Mouse (Mus musculus) limb, embryonic 14.5 days (tissue): ENCODE results near the gene Atl3. TPM values are rescaled to one million over a fixed set of nuclear protein-coding genes. Genes with fewer than 3 reads are reported as not detected.
A peak's percentile ranks its signal among the peaks of the same experiment; 100 is the strongest.

Experiments
- ATAC-seq: fragments of 200-750 bp; cut with Nextera tagmentation; 2 replicates; pipeline ENCODE4 v1.8.0; 2017; ENCODE audit warnings: low read depth, moderate number of reproducible peaks, moderate TSS enrichment; ENCODE audit not compliant: low FRiP score
- DNase-seq: peaks from one replicate; pipeline ENCODE4 v3.0.0-alpha.2; 2015; ENCODE audit warnings: low spot score
- H3K27ac ChIP-seq: fragments of 300-500 bp; sonication (generic); replicated peaks from 2 replicates; pipeline ENCODE4 v1.5.1; 2014; ENCODE audit warnings: low read depth, mild to moderate bottlenecking, low read length, moderate library complexity, mixed read lengths
- H3K27me3 ChIP-seq: fragments of 300-500 bp; sonication (generic); 2 replicates; pipeline ENCODE4 v1.6.1; 2014; ENCODE audit warnings: low read length, mixed read lengths; ENCODE audit not compliant: control insufficient read depth, insufficient read depth
- H3K36me3 ChIP-seq: fragments of 300-500 bp; sonication (generic); 2 replicates; pipeline ENCODE4 v1.6.1; 2014; ENCODE audit warnings: mild to moderate bottlenecking, low read length, moderate library complexity, mixed read lengths; ENCODE audit not compliant: control insufficient read depth, insufficient read depth
- H3K4me1 ChIP-seq: fragments of 300-500 bp; sonication (generic); 2 replicates; pipeline ENCODE4 v1.6.1; 2014; ENCODE audit warnings: antibody characterized with exemption, low read length, mixed read lengths; ENCODE audit not compliant: control insufficient read depth, insufficient read depth
- H3K4me2 ChIP-seq: fragments of 300-500 bp; sonication (generic); replicated peaks from 2 replicates; pipeline ENCODE4 v1.6.1; 2014; ENCODE audit warnings: low read depth, mild to moderate bottlenecking, low read length, moderate library complexity; ENCODE audit not compliant: severe bottlenecking
- H3K4me3 ChIP-seq: fragments of 300-500 bp; sonication (generic); replicated peaks from 2 replicates; pipeline ENCODE4 v1.5.1; 2014; ENCODE audit warnings: low read length
- H3K9ac ChIP-seq: fragments of 300-500 bp; sonication (generic); 2 replicates; pipeline ENCODE4 v1.6.1; 2014; ENCODE audit warnings: mild to moderate bottlenecking, low read depth, low read length, moderate library complexity; ENCODE audit not compliant: severe bottlenecking
- H3K9me3 ChIP-seq: fragments of 300-500 bp; sonication (generic); 2 replicates; pipeline ENCODE4 v1.6.1; 2016; ENCODE audit warnings: low read length; ENCODE audit not compliant: control insufficient read depth
- POLR2A ChIP-seq: fragments of 200-500 bp; IDR thresholded peaks from 2 replicates; pipeline ENCODE4 v1.8.0; 2012; ENCODE audit warnings: inconsistent platforms, mild to moderate bottlenecking, moderate library complexity, borderline replicate concordance; ENCODE audit not compliant: insufficient read depth, insufficient read length; ENCODE audit errors: extremely low read depth
- WGBS: fragments of 180-500 bp; shearing (Covaris S2); extraction: QIAGEN DNeasy Blood & Tissue Kit; methylation state at CpG from one replicate; pipeline ENCODE4 v1.1.7; 2014; 5-methylcytosine and 5-hydroxymethylcytosine counted together
- polyA plus RNA-seq, 2 experiments: library from polyadenylated mRNA; depleted of rRNA in 1 of 2; stranded (reverse) in 1 of 2; unstranded in 1 of 2; fragments of >200 nt; fragmentation: Nextera tagmentation in 1 of 2; extraction: Ambion mirVana in 1 of 2; gene quantifications; 2 replicates each; pipeline versions ENCODE4 v1.2.1 to v1.2.3; 2012 to 2014

The Atl3 gene
- polyA plus RNA-seq, 2 experiments = 19.0 to 32.9 TPM

DNA sequence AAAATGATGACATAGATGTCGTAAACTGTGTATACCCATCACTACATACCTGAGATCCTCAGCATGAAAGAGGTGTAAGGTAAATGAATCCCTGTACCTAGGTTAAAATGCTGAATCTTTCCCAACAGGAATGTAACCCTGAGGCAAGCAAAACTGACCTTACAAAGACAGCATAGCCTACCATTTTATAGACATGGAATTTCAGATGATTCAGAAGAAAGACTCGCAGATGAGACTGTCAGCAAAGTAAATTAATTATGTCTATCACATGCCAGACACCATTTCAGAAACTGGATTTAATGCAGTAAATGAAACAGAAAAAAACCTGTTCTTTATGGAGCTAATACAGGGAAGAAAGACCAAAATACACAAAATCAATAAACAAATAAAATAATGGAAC lies 34.5 kb upstream of the Atl3 start:
- no peak for ATAC-seq
- no peaks in the 10 kb centered on the region for H3K4me1 ChIP-seq
- WGBS = 86% methylated on average over 2 of the region's 2 CpGs
- H3K27me3 ChIP-seq = no peaks in the 10 kb centered on the region
- DNase-seq = no peak
- H3K9ac ChIP-seq = no peak overlapping the region
- H3K36me3 ChIP-seq = peaks cover 6% of the 10 kb centered on the region; the same call in 1 of the 2 replicates
- no peak overlapping the region for H3K27ac ChIP-seq
- no peak overlapping the region for H3K4me3 ChIP-seq
- no peak overlapping the region for H3K4me2 ChIP-seq
- TF ChIP-seq POLR2A = no peak
- no peaks in the 10 kb centered on the region for H3K9me3 ChIP-seq

DNA sequence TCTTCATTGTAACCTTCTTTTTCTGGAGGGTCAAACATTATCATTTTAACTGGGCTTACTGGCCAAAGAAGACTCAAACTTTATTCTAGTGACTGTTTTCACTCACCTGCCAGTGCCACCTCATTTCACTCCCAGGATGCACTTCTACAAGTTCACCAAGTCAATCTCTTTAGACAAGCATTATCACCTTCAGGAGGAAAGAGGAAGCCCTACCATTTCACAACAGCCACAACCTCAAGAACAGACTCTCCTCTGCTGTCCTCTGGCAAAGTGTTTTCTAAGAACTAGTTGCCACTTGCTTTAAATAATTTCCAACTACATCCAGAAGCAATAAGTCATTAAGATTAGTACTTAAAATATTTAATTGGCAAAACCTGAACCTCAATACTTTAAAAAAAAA lies 25.9 kb upstream of the Atl3 start:
- Histone ChIP-seq H3K9ac (no peak overlapping the region), H3K4me1 (no peaks in the 10 kb centered on the region), H3K4me2 (no peak overlapping the region), H3K4me3 (no peak overlapping the region), H3K9me3 (no peaks in the 10 kb centered on the region), H3K27me3 (no peaks in the 10 kb centered on the region), H3K27ac (no peak overlapping the region), H3K36me3 (peaks cover 14% of the 10 kb centered on the region)
- ATAC-seq (no peak), DNase-seq (no peak)
- no peak for TF ChIP-seq POLR2A

DNA sequence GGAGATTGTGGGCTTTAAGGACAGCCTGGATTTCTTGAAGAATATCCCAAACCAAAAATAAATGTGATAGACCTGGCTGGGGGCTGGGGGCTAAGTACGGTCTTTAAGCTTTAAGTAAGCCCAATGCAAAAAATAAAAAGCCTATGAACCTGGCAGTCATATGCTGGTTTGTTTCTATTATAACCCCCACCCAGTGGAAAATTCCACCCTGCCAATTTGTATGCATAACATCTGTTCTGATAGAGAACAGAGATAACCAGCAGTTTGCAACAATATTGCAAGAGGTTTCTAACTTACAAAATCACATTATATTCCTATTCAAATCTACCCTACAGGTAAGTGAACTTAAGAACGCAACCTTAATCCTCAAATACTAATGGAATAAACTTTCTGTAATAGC lies 23.2 kb upstream of the Atl3 start:
- 91% methylated on average over 2 of the region's 2 CpGs for WGBS
- no peak overlapping the region for H3K4me2 ChIP-seq

DNA sequence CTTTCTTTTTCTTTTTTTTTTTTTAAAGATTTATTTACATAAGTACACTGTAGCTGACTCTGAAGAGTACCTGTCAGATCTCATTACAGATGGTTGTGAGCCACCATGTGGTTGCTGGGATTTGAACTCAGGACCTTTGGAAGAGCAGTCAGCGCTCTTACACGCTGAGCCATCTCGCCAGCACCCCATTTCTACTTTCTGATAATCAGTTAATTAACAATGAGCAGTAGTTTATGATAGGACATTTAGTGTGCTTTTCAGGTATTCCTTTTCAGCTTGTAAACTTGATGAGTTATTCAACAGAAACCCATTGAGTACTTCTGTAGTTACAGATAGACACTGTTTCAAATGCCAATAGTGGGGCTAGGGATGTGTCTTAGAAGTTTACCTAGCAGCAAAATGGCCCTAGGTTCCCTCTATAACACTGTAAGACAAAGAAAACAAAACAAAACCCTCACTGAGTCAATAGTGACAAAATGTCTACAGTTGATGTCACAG lies 14.0 kb upstream of the Atl3 start:
- Histone ChIP-seq H3K27ac (no peak overlapping the region), H3K9ac (no peak overlapping the region), H3K4me2 (no peak overlapping the region), H3K4me1 (peaks cover 6% of the 10 kb centered on the region), H3K36me3 (no peaks in the 10 kb centered on the region), H3K4me3 (no peak overlapping the region), H3K9me3 (no peaks in the 10 kb centered on the region), H3K27me3 (no peaks in the 10 kb centered on the region)
- TF ChIP-seq POLR2A = no peak
- ATAC-seq (no peak), DNase-seq (no peak)
- 96% methylated on average over 3 of the region's 3 CpGs for WGBS

More for the DNA sequence above, 23.2 kb upstream of the Atl3 start:
- Histone ChIP-seq H3K4me1 (no peaks in the 10 kb centered on the region), H3K9ac (no peak overlapping the region), H3K9me3 (no peaks in the 10 kb centered on the region), H3K27ac (no peak overlapping the region), H3K36me3 (peaks cover 24% of the 10 kb centered on the region), H3K4me3 (no peak overlapping the region), H3K27me3 (no peaks in the 10 kb centered on the region)
- ATAC-seq (no peak), DNase-seq (no peak)
- no peak for TF ChIP-seq POLR2A

- H3K9me3 ChIP-seq = no peaks in the 10 kb centered on the region
- H3K9ac ChIP-seq = peak overlapping the region; percentile 95
- peak; percentile 28 for DNase-seq
- no peaks in the 10 kb centered on the region for H3K36me3 ChIP-seq
- H3K4me2 ChIP-seq = peak overlapping the region; percentile 74
- H3K27me3 ChIP-seq = no peaks in the 10 kb centered on the region
- peak overlapping the region; percentile 99 for H3K4me3 ChIP-seq
- H3K27ac ChIP-seq = peak overlapping the region; percentile 61; the same call in 1 of the 2 replicates
- peaks cover 6% of the 10 kb centered on the region for H3K4me1 ChIP-seq
- TF ChIP-seq POLR2A = no peak
- WGBS = 8% methylated on average over 12 of the region's 12 CpGs
- ATAC-seq = no peak
These were observed 12.1 kb upstream of the Atl3 start for GRCm38 (mm10) chr19:7481541-7482265.
